Mouse (Mus musculus) gastrocnemius, adult 2 months (tissue): Measurements from ENCODE around the gene Cacybp. TPM values are rescaled to one million over a fixed set of nuclear protein-coding genes. Genes with fewer than 3 reads are reported as not detected.

Source experiments
- DNase-seq: peaks from one replicate; pipeline ENCODE4 v3.0.0; 2022
- H3K27ac ChIP-seq: fragments of 200-600 bp; 2 replicates; pipeline ENCODE4 v1.8.1; 2022; ENCODE audit warnings: mild to moderate bottlenecking
- H3K4me3 ChIP-seq: fragments of 200-600 bp; 2 replicates; pipeline ENCODE4 v1.8.1; 2022; ENCODE audit warnings: mild to moderate bottlenecking, moderate library complexity
- CTCF ChIP-seq: fragments of 200-600 bp; IDR thresholded peaks from 2 replicates; pipeline ENCODE4 v1.8.1; 2022; ENCODE audit warnings: antibody characterized with exemption, mild to moderate bottlenecking, moderate library complexity
- intact Hi-C: fragments of 180-260 bp; cut with DNase I; formaldehyde crosslinking; loops from one replicate; pipeline ENCODE4 v1.15.1; 2025
- long read RNA-seq, 2 experiments: library from polyadenylated mRNA; stranded (forward); transcript quantifications; one replicate each; pipeline ENCODE4 v2.0.0; 2021
- total RNA-seq, 2 experiments: library from RNA; stranded (reverse); gene quantifications; 2 replicates each; pipeline ENCODE4 v1.2.3; 2021

The Cacybp gene
- 10 to 100 TPM; 50.1 to 65.8 TPM for total RNA-seq
- long read RNA-seq, experiment 1, transcript Cacybp-201 (6 exons, 2,098 nt) = major isoform, 122 of 125 reads
- long read RNA-seq, experiment 1, partial matches to known transcripts = 1 of 125 reads
- long read RNA-seq, experiment 1, other reads (novel, unspliced or antisense) = 2 of 125 reads
- long read RNA-seq, experiment 2, transcript Cacybp-201 (6 exons, 2,098 nt) = major isoform, 80 of 81 reads
- long read RNA-seq, experiment 2, partial matches to known transcripts = 0 of 81 reads
- long read RNA-seq, experiment 2, other reads (novel, unspliced or antisense) = 1 of 81 reads

GRCm38 (mm10) chr1:160212703-160213669 is at the start of gene Cacybp:
TSS of gene Cacybp (minus strand) at chr1:160212875.
- intact Hi-C loops = loop anchor here (1.0 to 10.0 kb wide), 2 partner anchors 18 to 1662 kb away; partner anchors contain the start of genes Mrps14 and Suco
- TF ChIP-seq CTCF = no peak; the same call in 1 of the 2 replicates
- Histone ChIP-seq H3K4me3 (peak within 1 kb of the TSS; percentile 99), H3K27ac (peak within 1 kb of the TSS; percentile 100)
- peak; percentile 99 for DNase-seq

DNA sequence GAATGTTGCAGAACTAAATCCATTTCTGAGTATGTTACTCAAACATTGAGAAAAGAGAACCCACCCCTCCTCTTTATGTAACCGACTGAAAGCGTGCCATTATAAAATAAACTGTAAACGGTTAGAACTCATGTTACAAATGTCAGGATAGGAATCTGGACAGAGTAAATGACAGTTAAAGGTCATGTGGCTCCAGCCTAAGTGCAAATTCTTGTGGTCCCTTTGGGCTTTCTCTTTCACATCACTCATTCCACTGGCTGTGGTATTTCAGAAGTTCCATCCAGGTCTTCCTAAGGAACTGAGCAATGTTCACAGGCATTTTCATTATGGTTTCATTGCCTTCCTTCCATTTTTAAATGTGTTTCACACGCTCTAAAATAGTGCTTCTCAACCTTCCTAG is 49.7 kb upstream of the Cacybp start:
- no peak for TF ChIP-seq CTCF
- intact Hi-C loops = no loop called here
- Histone ChIP-seq H3K4me3 (no peak overlapping the region), H3K27ac (no peak overlapping the region)
- no peak for DNase-seq

GRCm38 (mm10) chr1:160261849-160262248 is 49.2 kb upstream of the Cacybp start:
- no peak overlapping the region for H3K4me3 ChIP-seq
- intact Hi-C loops = no loop called here
- DNase-seq = no peak
- no peak for TF ChIP-seq CTCF
- H3K27ac ChIP-seq = no peak overlapping the region

DNA sequence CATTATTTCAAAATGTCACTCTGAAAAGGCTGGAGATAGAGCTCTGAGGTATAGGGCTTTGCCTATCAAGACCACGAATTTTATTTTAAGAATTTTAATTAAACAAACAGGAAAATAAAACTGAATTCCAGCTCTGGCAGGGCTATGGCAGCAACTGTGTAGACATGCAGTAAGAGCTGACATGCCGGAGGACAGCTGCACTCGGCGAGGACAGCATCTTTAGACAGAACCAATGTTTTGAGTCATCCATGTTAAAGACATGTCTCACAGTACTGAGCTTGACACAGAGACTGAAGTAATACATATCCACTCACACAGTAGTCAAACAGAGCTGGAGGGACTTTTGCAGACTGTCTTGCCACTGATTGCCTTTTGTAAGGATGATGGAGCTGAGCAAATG is 47.9 kb upstream of the Cacybp start:
- intact Hi-C loops = no loop called here
- H3K4me3 ChIP-seq = no peak overlapping the region
- H3K27ac ChIP-seq = no peak overlapping the region
- no peak for DNase-seq
- TF ChIP-seq CTCF = no peak

- Histone ChIP-seq H3K27ac (no peak overlapping the region), H3K4me3 (no peak overlapping the region)
- no peak for TF ChIP-seq CTCF
- intact Hi-C loops = no loop called here
- DNase-seq = no peak
Measured at GRCm38 (mm10) chr1:160259884-160260283, 47.2 kb upstream of the Cacybp start.

DNA sequence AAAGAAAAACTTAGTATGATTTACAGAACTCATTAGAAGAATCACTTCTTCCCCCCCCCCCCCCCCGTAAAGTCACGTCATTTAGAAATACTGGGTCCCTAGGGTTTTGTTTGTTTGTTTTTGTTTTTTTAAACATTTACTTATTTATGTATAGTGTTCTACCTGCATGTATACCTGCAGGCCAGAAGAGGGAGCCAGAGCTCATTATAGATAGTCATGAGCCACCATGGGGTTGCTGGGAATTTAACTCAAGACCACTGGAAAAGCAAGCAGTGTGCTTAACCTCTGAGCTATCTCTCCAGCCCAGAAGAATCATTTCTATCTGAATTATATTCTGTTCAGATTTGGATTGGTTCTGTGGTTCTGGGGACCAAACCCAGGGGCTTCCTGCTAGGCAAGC is 40.4 kb upstream of the Cacybp start:
- no peak for DNase-seq
- peak; percentile 22; the same call in 1 of the 2 replicates for TF ChIP-seq CTCF
- Histone ChIP-seq H3K27ac (no peak overlapping the region), H3K4me3 (no peak overlapping the region)
- intact Hi-C loops = no loop called here

DNA sequence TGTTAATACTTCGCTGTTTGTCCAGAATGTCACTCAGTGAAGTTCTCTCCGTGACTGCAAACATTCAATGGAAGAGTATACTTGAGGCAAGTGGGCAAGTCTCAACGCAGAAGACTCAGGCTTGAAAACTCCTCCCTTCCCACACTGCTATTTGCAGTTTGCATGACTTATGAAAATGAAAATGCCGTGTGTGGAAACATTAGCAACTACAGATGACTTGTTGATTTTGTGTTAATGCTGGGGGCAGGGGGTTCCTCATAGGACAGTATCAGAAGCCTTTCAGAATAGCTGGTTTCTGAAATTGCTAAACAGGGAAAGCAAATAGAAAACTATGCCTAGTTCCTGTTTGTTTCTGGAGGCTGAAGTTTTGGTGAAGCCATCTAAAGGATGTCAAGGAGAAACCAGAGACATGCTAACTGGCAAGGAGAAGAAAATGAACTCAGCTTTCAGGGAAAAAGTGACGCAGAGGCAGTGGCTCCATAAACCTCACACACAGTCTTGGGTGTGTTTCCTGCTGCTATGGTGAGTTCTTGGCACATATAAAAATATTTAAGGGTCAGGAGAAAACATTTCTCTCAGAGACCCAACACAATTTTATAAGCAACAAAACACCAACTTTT is 38.8 kb upstream of the Cacybp start:
- no peak for DNase-seq
- Histone ChIP-seq H3K4me3 (no peak overlapping the region), H3K27ac (peak overlapping the region; percentile 9)
- TF ChIP-seq CTCF = no peak
- intact Hi-C loops = no loop called here

DNA sequence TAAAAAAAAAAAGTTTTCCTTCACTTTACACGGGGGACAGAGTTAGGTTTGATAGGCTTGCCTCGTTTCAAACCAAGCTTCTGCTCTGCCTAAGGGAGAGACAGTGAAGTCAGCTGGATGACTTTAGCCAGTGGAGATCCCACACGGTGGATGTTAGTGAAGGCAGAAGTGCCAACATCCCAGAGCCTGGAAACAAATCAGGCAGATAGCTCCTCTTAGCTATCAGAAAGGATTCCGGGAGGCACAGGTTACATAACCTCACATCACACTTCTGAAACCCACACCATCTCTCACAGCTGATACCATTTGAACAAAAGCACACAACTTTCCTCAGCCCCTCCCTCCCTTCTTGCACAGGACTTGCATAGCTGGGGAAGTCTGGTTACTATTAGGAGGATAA is 38.1 kb upstream of the Cacybp start:
- Histone ChIP-seq H3K4me3 (no peak overlapping the region), H3K27ac (peak overlapping the region; percentile 9; the same call in 1 of the 2 replicates)
- DNase-seq = no peak
- intact Hi-C loops = no loop called here
- no peak for TF ChIP-seq CTCF

GRCm38 (mm10) chr1:160249786-160250185 is 37.1 kb upstream of the Cacybp start:
- DNase-seq = no peak
- intact Hi-C loops = no loop called here
- H3K4me3 ChIP-seq = no peak overlapping the region
- TF ChIP-seq CTCF = no peak
- no peak overlapping the region; the same call in 1 of the 2 replicates for H3K27ac ChIP-seq

DNA sequence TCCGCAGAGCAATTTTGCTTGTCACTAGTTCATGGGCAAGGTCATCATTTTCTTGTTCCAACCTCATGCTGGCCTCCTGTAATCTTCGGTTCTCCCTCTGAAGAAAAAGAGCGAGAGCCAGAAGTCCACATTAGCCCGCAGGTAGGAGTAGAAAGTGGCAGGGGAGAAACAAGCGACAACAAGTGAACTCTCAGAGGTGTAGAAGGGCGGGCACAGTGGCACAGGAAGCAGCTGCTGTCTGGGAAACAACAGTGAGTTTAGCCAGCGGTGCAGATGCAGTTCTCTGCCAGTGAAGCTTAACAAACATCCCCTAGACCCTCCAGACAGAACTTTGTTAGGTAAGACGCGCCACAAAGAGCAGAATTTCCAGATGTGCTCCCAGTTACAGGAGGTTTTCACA is 34.8 kb upstream of the Cacybp start:
- no peak for DNase-seq
- no peak for TF ChIP-seq CTCF
- intact Hi-C loops = no loop called here
- H3K4me3 ChIP-seq = no peak overlapping the region
- H3K27ac ChIP-seq = no peak overlapping the region

- intact Hi-C loops = no loop called here
- Histone ChIP-seq H3K4me3 (no peak overlapping the region), H3K27ac (no peak overlapping the region)
- no peak for TF ChIP-seq CTCF
- DNase-seq = no peak
Measured at GRCm38 (mm10) chr1:160246844-160247243, 34.2 kb upstream of the Cacybp start.

- no peak overlapping the region for H3K4me3 ChIP-seq
- no peak for TF ChIP-seq CTCF
- DNase-seq = no peak
- H3K27ac ChIP-seq = no peak overlapping the region
- intact Hi-C loops = no loop called here
Measured at GRCm38 (mm10) chr1:160245954-160246353, 33.3 kb upstream of the Cacybp start.

DNA sequence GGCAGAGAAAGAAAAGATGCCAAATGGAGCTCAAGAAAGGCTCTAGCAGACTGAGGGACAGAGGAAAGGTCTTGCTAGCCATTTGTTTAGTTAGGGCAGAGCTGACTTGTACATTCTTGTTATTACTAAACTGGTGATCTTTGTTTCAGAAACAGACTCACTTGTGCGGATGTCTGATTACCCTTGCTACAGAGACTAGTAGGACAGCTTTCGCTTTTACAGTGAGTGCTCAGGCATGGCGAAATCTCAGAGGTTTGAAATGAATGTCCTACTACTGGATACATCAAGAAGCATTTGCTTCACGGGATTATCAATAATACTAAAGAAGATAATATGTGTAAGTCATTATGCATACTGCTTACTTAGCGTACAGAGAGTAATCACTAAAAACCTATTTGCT is 32.0 kb upstream of the Cacybp start:
- intact Hi-C loops = no loop called here
- H3K27ac ChIP-seq = no peak overlapping the region
- no peak overlapping the region for H3K4me3 ChIP-seq
- no peak for DNase-seq
- TF ChIP-seq CTCF = no peak
